Mouse (Mus musculus): ENCODE data around the gene Gfm2.
"Not testable (repeated sequence)": the region's sequence is repeated elsewhere in the genome, so short reads cannot be mapped to it uniquely, and the experiment has no call there.

The Gfm2 gene

DNA sequence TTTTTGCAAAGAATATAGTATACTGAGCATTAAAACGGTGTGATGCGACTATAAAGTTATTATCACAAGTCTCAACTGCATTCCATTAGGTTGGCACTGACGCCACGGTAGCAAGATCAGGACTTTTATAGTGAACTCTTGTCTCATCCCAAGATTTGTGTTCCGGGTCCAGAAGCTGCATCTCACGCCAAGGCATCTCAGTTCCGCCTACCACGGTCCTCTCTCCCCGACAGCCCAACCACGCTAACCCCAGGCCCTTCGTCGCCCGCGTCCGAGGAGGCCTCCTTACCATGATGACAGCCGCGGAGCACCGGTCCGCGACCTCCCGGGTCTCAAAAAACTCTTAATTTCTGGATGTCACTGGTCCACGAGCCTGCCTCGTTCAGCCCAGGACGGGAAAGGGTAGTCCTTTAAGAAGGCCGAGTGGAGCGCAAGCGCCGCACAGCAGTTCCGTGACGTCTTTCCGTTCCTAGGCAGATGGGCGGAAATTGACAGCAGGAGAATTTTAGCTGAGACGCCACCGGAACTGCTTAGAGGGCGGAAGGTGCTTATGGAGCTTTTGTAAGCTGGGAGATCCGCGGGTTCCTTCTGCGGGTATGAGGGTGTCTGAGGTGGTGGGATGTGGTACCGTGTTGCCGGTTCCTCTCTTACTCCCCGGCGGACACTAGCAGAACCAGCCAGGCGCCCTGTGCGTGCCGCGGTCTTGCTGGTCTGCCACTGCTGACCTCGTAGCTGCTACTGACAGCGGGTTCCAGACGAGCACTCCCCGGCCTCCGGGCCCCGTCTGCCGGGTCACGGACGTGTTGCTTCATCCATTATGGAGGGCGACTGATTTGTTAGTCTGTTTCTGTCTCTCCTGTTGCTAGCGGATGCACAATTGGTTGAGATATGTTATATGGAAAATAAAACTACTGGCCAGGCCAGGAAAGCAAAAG, at the start of gene Gfm2, which contains the start of gene Nsa2:
Gene Gfm2, plus strand, starts transcription at position 472 of the 935 bp plus-strand sequence.
Gene Nsa2, minus strand, starts transcription at position 472 of the 935 bp plus-strand sequence.
- DNase-seq (ENCODE audit: low read depth in 1 of 2, low spot score in 2 of 2) = peak; percentile 82

DNA sequence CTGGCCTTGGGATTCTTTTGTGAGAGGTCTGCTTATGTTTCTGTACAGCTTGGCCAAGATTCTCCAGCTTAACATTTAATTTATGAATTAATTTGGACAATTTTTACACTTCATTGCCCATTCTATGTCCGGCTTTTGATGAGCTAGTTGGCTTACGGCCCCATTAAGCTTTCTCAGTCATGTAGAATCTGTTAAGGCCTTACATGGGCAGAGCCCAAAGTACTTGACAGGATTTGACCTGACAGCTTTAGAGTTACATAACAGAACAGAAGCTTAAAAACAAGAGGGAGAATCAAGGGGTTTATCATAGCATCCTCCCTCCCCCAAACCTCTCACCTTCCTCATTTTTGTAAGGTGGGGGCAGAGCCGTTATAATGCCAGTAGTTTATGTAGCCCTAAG, 49.6 kb upstream of the Gfm2 start:
- no peak for DNase-seq (ENCODE audit: low read depth in 1 of 2, low spot score in 2 of 2)

DNA sequence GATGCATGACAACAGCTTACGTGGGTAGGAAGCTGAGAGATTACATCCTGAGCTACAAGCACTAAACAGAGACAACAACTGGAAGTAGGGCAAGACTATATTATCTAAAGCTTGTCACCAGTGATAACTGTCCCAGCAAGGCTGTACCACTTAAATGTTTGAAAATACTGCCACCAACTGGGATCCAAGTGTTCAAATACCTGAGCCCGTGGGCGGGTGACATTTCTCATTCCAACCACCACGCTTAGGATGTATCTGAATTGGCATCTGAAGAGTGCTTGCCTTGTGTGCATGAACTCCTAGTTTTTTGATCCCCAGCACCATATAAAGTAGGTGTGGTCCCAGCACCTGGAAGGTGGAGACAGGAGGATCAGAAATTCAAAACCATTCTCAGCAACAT, 42.0 kb upstream of the Gfm2 start:
- no peak for DNase-seq (ENCODE audit: low read depth in 1 of 2, low spot score in 2 of 2)

DNA sequence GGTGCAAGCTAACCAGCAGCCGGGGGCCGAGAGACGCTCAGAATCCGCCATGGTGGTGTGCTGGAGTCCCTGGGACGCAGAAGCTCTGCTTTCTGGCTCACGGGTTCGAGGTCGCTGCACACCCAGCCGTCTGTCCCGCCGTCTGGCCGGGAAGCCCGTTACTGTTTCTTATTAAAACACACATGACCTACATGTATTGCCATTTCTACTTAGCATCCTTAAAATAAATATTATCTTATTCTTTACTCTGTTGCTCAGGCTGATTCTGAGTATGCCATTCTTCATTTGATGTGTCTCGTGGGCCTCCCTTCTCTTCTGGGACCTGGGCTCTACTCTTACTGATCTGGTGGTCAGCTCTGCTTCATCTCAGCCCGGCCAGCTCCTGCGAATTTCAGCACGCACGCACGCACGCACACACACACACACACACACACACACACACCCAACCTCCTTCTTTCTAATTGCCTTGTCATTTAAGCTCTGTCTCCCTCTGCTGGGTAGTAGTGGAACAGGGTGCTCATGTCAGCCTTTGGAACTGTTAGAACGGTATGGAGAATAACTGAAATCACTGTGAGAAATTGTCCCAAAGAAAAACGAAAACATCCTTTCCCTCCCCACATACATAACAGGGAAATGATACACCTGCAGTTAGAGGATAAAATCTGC, 38.4 kb upstream of the Gfm2 start, which contains the start of gene Gm6169:
Gene Gm6169, minus strand, starts transcription at position 51 of the 666 bp plus-strand sequence.
- DNase-seq (ENCODE audit: low read depth in 1 of 2, low spot score in 2 of 2) = no peak

DNA sequence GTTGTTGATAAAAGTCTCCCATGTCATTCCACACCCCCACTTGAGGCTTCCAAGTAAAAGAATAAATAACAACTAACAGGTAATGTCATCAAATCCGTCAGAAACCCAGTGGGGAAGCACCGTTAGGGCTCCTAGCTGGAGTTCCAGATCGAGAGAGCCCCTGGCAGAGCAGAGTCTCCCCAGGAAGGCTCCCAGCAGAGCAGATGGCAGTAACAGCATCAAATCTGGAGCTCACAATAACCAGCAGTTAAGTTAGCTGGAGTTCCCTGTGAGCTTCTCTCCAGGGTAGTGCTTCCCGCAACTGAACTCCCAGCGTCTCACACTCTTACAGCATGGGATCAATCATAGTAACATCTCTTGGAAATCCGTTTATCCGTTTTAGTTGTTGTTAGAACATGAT, 32.7 kb upstream of the Gfm2 start:
- no peak for DNase-seq (ENCODE audit: low read depth in 1 of 2, low spot score in 2 of 2)

DNA sequence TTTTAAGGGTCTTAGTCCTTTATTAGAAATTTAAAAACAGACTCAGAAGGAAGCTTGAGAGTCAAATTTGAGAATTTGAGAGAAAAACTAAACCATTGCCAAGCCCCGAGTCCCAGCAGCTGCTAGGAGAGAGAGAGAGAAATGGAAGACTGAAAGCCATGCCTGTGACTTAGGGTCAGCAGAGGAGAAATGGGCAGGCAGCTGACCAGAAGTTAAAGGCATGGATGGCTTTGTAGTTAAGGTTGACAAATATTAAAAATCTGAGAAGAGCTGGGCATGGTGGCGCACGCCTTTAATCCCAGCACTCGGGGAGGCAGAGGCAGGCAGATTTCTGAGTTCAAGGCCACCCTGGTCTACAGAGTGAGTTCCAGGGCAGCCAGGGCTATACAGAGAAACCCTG, 30.0 kb upstream of the Gfm2 start:
- not testable (repeated sequence) for DNase-seq (ENCODE audit: low read depth in 1 of 2, low spot score in 2 of 2)

DNA sequence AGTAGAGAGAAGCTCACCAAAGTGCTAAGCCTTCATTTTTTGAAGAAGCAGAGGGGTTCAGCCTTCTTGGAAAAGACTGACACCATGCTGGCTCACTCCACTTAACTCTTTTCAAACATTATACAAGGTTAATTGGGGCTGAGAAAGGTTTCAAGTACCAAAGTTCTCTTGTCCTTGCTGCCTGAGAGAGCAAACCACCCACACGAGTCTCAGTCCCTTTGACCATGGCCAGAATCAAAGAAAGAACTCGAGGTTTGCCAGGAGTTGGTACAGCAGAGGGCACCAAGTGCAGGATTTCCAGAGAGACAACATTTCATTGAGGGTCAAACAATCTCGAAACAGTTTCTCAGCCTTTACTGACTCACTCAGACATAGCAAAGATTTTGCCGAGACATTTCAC, 28.7 kb upstream of the Gfm2 start:
- no peak for DNase-seq (ENCODE audit: low read depth in 1 of 2, low spot score in 2 of 2)

DNA sequence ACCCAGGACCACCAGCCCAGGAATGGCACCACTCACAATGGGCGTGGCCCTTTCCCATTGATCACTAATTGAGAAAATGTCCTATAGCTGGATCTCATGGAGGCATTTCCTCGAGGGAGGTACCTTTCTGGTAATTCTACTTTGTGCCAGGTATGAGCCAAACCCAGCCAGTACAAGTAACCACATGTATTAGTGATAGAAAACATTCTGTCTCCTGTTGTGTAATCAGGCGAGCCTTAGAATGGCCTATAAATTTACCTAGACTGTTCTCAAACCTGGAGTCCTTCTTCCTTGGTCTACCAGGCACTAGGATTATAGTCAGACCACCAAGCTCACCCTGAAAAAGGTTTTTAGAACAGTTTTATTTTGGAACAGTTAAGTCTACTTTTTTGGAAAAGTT, 16.4 kb upstream of the Gfm2 start:
- DNase-seq (ENCODE audit: low read depth in 1 of 2, low spot score in 2 of 2) = no peak

DNA sequence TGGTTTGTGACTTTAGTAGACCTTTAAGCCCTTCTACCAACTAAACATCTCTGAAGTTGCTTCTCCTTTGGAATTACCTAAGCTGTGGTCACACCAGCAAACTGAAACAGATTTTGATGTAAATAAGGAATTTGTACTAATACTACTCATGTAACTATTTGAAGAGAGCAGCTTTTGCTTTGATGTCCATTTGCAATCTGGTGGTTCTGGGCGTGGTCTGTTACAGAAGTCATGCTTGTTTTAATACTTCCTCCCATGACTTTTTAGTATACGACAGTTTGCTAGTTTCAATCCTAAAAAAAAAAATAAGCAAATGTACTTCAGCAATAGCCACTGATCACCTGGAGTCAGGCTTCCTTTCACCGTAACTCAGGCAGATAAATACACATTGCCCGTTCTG, 8.1 kb upstream of the Gfm2 start:
- DNase-seq (ENCODE audit: low read depth in 1 of 2, low spot score in 2 of 2) = not testable (repeated sequence)

DNA sequence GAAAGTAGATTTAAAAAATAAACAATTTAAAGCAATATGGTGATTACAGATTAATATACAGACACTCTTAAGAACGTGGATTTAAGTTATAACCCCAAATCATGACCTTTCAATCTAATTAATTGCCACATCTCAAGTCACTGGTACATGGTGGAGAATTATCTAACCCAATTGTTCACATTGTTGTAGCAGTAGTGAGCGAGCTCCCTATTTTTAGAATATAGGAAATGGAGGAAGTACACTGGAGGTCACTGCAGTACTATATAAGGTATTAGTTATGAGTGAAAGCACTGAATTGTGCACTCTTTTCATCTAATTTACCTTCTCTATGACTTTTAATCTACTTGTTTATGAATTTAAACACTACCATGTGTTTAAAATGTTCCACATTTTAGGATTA, 7.3 kb upstream of the Gfm2 start:
- DNase-seq (ENCODE audit: low read depth in 1 of 2, low spot score in 2 of 2) = not testable (repeated sequence)

DNA sequence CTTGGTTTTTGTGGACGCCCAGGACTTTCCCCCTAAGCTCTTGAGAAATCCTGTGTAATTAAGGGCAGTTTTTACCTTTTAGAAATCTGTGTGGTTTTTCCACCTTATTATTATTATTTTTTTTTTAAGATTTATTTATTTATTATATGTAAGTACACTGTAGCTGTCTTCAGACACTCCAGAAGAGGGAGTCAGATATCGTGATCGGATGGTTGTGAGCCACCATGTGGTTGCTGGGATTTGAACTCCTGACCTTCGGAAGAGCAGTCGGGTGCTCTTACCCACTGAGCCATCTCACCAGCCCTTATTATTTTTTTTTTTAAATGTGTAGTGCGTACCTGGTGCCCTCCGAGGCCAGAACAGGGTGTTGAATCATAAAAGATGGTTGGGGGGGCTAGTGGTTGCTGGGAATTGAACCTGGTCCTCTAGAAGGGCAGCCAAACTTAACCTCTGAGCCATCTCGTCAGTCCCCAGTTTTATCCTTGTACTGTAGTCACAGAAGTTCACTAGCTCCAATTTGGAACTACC, 731 bp downstream of the Gfm2 start:
- not testable (repeated sequence) for DNase-seq (ENCODE audit: low read depth in 1 of 2, low spot score in 2 of 2)

DNA sequence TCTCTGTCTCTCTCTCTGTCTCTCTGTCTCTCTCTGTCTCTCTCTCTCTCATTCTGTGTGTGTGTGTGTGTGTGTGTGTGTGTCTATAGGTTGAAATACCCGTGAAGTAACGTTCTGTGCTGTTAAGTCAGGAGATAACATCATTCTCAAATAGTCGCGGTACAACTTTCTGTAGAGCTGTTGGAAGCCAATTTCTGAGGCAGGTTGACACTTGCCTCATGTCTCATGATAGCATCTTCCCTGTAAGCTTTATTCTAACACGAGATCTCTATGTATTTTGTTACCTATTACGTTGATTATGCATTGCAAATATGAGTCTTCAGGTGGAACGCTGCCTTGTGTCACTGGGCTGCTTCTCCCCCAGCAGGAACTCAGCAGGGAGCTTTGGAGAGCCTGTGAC, 4.6 kb downstream of the Gfm2 start:
- DNase-seq (ENCODE audit: low read depth in 1 of 2, low spot score in 2 of 2) = no peak

DNA sequence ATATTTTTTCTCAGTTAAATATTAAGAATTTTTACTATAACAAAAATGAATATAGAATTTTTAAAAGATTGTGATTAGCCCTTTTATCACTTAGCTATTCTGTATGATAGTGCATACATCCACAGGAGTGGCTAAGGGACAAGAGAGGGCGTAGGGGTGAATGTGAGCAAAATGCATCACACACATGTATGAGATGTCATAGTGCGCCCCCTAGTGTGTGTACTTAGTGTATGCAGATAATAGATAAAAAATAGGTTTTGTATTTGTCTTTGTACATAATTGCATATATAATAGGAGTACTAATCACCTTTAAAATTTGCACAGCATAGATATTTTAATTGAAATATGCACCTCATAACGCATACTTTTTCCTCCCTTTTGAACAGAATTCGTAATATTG, 8.1 kb downstream of the Gfm2 start:
- no peak for DNase-seq (ENCODE audit: low read depth in 1 of 2, low spot score in 2 of 2)

DNA sequence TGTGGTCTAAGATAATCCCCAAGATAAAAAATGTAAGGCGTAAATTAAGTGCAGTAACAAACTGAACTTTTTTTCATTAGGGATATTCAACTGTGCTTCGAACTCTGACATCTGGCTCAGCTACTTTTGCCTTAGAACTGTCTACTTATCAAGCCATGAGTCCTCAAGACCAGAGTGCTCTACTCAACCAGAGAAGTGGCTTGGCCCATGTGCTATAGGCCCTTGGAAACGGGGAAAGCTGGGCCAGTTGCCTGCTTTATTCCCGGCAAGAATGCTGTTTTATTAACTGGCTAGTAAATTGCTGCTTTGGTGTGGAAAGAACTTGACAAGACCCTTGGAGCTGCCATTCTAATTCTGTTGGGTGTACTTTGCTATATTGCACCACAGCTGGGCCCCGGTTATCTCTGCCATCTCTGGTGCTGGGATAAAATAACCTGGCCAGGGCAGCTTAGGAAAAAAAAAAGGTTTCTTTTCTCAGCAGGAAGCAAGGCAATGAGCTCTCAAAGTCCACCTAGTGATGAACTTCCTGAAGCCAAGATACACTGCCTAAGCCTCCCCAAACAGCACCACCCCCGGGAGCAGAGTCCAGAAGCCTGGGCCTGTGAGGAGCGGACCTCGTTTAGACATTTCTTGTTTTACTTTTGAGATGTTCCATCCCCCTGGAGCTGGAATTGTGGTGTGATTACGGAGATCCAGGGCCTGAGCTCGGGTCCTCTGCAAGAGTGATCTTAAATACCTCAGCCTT, 38.0 kb downstream of the Gfm2 start:
- DNase-seq (ENCODE audit: low read depth in 1 of 2, low spot score in 2 of 2) = no peak

DNA sequence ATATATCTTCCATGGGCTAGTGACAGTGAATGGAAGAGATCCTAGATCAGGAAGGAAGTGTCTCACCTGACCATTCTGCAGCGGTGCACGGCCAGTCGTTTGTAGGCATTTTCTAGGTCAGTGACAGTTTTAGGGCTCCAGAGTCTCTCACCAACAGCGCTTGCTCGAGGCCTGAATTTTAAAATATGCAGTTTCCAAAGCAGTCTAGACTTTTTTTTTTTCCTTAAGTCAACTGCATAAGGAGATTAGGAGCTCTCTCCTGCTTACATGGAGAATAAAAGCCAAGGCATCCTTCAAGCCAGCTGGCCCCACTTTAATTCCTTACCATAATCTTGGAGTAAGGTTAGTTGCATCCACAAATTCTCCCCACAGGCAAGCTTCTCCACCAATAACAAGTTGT, 39.0 kb downstream of the Gfm2 start:
- DNase-seq (ENCODE audit: low read depth in 1 of 2, low spot score in 2 of 2) = no peak

DNA sequence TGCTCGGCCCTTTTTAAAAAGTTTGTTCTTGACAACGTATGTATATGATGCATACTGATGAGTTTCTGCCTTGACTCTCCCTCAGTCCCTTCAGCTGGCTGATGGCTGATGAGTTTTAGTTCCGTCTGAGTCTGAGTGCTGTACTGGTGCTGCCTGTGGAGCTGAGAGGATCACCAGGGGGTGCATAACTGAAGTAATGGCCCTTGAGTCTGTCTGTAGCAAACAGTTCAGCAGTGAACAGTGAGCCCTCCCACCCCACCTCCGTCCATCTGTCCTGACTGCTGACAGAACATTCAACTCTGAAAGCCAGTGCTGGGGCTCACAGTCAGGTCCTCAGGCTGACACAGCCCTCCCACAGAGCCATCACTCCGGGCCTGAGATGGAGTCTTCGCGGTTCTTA, 41.2 kb downstream of the Gfm2 start:
- DNase-seq (ENCODE audit: low read depth in 1 of 2, low spot score in 2 of 2) = no peak

DNA sequence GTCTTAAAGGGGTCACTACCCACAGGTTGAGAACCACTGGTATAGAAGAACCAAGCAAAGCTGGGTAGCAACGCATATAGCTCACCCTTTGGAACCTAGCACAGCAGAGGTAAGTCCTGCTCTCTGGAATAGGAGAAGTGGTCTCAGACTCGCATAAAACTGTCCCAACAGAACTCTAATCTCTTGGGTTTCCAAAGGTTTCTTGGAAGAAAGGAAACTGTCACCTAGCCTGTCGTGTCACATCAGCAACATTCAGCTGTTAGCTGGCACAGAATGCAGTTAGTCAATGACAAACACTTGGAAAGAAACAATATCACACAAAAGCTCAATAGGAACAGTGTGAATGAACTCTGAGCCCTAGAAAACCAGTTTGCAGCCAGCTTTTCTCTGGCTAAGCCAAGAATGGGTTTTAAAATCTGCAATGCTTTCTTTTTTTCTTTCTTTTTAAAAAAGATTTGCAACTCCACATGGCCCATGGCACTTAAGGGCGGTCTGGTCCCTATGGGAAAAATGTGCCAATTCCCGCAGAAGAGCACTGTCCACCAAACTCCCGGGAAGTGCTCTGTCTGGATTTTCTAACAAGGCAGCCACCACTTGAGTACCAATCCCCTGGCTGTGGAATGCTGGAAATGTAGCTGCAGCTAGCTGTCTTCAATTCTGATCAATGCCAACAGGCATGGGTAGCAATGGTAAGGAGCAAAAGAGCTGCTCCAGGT, 42.5 kb downstream of the Gfm2 start:
- no peak for DNase-seq (ENCODE audit: low read depth in 1 of 2, low spot score in 2 of 2)

DNA sequence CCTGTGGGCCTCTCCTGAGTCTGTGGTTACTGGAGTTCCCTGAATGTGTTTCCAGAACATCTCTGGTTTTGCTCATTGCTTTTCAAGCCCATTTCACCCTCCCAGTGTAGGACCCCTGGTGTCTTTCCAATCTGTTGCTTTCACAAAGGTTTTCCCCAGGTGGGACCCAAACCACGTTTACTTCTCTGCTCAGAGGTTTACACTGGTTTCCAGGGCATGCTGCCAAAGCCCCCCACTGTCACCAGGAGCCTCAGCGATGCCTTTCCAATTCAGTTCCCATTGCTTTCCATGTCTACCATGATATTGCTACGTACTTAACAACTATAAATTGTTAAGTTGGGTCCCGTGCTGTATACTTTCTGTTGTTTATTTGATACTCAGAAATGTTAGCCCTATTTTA, 45.1 kb downstream of the Gfm2 start:
- no peak for DNase-seq (ENCODE audit: low read depth in 1 of 2, low spot score in 2 of 2)

DNA sequence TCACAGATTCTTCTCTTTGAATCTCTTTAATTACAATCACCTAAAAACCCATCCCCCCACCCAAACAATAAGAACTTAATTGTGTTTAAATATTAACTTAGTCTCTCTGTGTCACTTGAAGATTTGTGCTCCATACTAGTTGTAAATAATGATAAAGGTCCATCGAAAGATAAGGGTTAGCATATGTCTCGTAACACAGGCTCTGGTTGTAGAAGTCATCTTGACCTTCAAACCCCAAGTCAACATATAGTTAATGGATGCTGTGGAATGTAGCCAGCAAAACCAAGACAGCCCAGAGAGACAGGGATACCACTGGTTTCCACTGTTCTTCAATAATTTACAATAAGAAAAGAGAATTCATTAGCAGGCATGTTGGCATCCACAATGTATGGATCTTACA, 46.4 kb downstream of the Gfm2 start:
- no peak for DNase-seq (ENCODE audit: low read depth in 1 of 2, low spot score in 2 of 2)

DNA sequence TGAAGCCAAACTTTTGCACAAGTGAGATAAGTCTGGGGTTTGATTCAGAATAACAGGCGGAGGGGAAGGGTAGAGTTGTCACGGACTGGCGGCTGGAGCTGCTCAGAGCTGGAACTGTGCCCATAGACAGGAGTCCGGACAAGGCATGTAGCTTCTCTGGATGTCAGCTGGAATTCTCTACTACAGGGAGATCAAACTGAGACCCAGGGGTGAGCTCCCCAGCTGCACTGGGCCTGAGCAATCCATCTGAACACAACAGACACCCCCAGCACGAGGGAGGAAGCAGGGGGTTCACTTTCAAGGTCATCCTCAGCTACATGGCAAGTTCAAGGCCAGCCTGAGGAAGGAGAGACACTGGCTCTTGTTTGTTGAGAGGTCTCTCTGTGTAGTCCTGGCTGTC, 46.9 kb downstream of the Gfm2 start:
- DNase-seq (ENCODE audit: low read depth in 1 of 2, low spot score in 2 of 2) = no peak

DNA sequence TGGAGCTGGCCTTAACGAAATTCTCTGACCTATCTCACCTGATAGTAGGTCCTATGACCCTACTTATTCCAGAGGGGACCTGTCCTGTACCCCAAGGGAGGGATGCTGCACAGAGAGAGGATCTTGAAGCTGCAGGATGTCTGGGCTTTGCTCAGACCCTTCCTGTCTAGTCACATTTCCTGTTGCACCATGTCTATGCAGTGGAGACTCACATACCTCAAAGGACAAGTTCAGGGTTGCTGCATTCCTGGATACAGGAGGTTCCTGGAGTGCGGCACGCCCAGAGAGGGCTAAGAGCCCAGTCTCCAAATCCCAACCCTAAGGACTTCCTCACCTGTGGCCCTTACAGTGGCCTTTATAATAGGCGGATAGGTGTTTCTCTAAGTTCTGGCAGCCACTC, 48.6 kb downstream of the Gfm2 start:
- DNase-seq (ENCODE audit: low read depth in 1 of 2, low spot score in 2 of 2) = no peak

All from monocyte, adult 2 months (primary cell).